Mouse (Mus musculus): ENCODE data around the gene Gatd1. TPM values are rescaled to one million over a fixed set of nuclear protein-coding genes. Genes with fewer than 3 reads are reported as not detected.
"Not testable (repeated sequence)": the region's sequence is repeated elsewhere in the genome, so short reads cannot be mapped to it uniquely, and the experiment has no call there.

Gatd1 gene
- polyA plus RNA-seq, 1 experiment: 36.7 TPM

GRCm38 (mm10) chr7:141454967-141455551, 41.1 kb upstream of the Gatd1 start, which contains the start of gene Pnpla2:
Gene Pnpla2, plus strand, starts transcription at chr7:141455198.
- Histone ChIP-seq H3K27ac (ENCODE audit: insufficient read depth, low read length) (no peak within 1 kb of the TSS), H3K9ac (ENCODE audit: low read depth, poor library complexity, severe bottlenecking) (peak within 1 kb of the TSS; percentile 59), H3K4me3 (ENCODE audit: low read depth, low read length) (peak within 1 kb of the TSS; percentile 88), H3K9me3 (replicated peaks; ENCODE audit: control insufficient read depth, insufficient read depth, low read length, poor library complexity, severe bottlenecking) (no peaks in the 10 kb centered on the region), H3K36me3 (ENCODE audit: control insufficient read depth, insufficient read depth, low read length, poor library complexity, severe bottlenecking) (peaks cover 20% of the 10 kb centered on the region), H3K27me3 (ENCODE audit: control insufficient read depth, insufficient read depth, low read length, poor library complexity, severe bottlenecking) (no peaks in the 10 kb centered on the region), H3K4me1 (ENCODE audit: control insufficient read depth, insufficient read depth, low read length) (no peaks in the 10 kb centered on the region)
- TF ChIP-seq EP300 (IDR thresholded peaks at IDR 0.05; ENCODE audit: insufficient read depth, low read depth, low read length): no peak
- TF ChIP-seq CTCF (IDR thresholded peaks at IDR 0.05; ENCODE audit: low read depth, low read length): no peak
- TF ChIP-seq POLR2A (IDR thresholded peaks at IDR 0.05; ENCODE audit: insufficient read depth, low read length): peak; percentile 99

- Histone ChIP-seq H3K27me3 (ENCODE audit: control insufficient read depth, insufficient read depth, low read length, poor library complexity, severe bottlenecking) (no peaks in the 10 kb centered on the region), H3K9me3 (replicated peaks; ENCODE audit: control insufficient read depth, insufficient read depth, low read length, poor library complexity, severe bottlenecking) (no peaks in the 10 kb centered on the region), H3K4me3 (ENCODE audit: low read depth, low read length) (no peak overlapping the region), H3K9ac (ENCODE audit: low read depth, poor library complexity, severe bottlenecking) (no peak overlapping the region), H3K36me3 (ENCODE audit: control insufficient read depth, insufficient read depth, low read length, poor library complexity, severe bottlenecking) (peaks cover 34% of the 10 kb centered on the region), H3K4me1 (ENCODE audit: control insufficient read depth, insufficient read depth, low read length) (peaks cover 1% of the 10 kb centered on the region), H3K27ac (ENCODE audit: insufficient read depth, low read length) (no peak overlapping the region)
- no peak for TF ChIP-seq EP300 (IDR thresholded peaks at IDR 0.05; ENCODE audit: insufficient read depth, low read depth, low read length)
- TF ChIP-seq CTCF (IDR thresholded peaks at IDR 0.05; ENCODE audit: low read depth, low read length): no peak
- TF ChIP-seq POLR2A (IDR thresholded peaks at IDR 0.05; ENCODE audit: insufficient read depth, low read length): no peak
Measured at GRCm38 (mm10) chr7:141453636-141454035, 39.7 kb upstream of the Gatd1 start.

GRCm38 (mm10) chr7:141451928-141452327, 38.0 kb upstream of the Gatd1 start:
- H3K4me1 ChIP-seq (ENCODE audit: control insufficient read depth, insufficient read depth, low read length): peaks cover 1% of the 10 kb centered on the region
- no peak overlapping the region for H3K27ac ChIP-seq (ENCODE audit: insufficient read depth, low read length)
- H3K9me3 ChIP-seq (replicated peaks; ENCODE audit: control insufficient read depth, insufficient read depth, low read length, poor library complexity, severe bottlenecking): no peaks in the 10 kb centered on the region
- no peak overlapping the region for H3K9ac ChIP-seq (ENCODE audit: low read depth, poor library complexity, severe bottlenecking)
- peaks cover 43% of the 10 kb centered on the region for H3K36me3 ChIP-seq (ENCODE audit: control insufficient read depth, insufficient read depth, low read length, poor library complexity, severe bottlenecking)
- H3K27me3 ChIP-seq (ENCODE audit: control insufficient read depth, insufficient read depth, low read length, poor library complexity, severe bottlenecking): no peaks in the 10 kb centered on the region
- H3K4me3 ChIP-seq (ENCODE audit: low read depth, low read length): no peak overlapping the region
- TF ChIP-seq CTCF (IDR thresholded peaks at IDR 0.05; ENCODE audit: low read depth, low read length): no peak
- no peak for TF ChIP-seq POLR2A (IDR thresholded peaks at IDR 0.05; ENCODE audit: insufficient read depth, low read length)
- no peak for TF ChIP-seq EP300 (IDR thresholded peaks at IDR 0.05; ENCODE audit: insufficient read depth, low read depth, low read length)

- peak within 1 kb of the TSS; percentile 96 for H3K4me3 ChIP-seq (ENCODE audit: low read depth, low read length)
- TF ChIP-seq POLR2A (IDR thresholded peaks at IDR 0.05; ENCODE audit: insufficient read depth, low read length): peak; percentile 73
- 0 out of 2 replicates have a peak, but pooled peaks have one; percentile 10 for TF ChIP-seq EP300 (IDR thresholded peaks at IDR 0.05; ENCODE audit: insufficient read depth, low read depth, low read length)
- no peak for TF ChIP-seq CTCF (IDR thresholded peaks at IDR 0.05; ENCODE audit: low read depth, low read length)
- peak within 1 kb of the TSS; percentile 89 for H3K9ac ChIP-seq (ENCODE audit: low read depth, poor library complexity, severe bottlenecking)
- H3K4me1 ChIP-seq (ENCODE audit: control insufficient read depth, insufficient read depth, low read length): peaks cover 1% of the 10 kb centered on the region
- H3K9me3 ChIP-seq (replicated peaks; ENCODE audit: control insufficient read depth, insufficient read depth, low read length, poor library complexity, severe bottlenecking): no peaks in the 10 kb centered on the region
- H3K36me3 ChIP-seq (ENCODE audit: control insufficient read depth, insufficient read depth, low read length, poor library complexity, severe bottlenecking): peaks cover 43% of the 10 kb centered on the region
- H3K27ac ChIP-seq (ENCODE audit: insufficient read depth, low read length): peak within 1 kb of the TSS; percentile 62
- no peaks in the 10 kb centered on the region for H3K27me3 ChIP-seq (ENCODE audit: control insufficient read depth, insufficient read depth, low read length, poor library complexity, severe bottlenecking)
Measured at GRCm38 (mm10) chr7:141447110-141447991, 33.4 kb upstream of the Gatd1 start, which contains the start of gene Rplp2. Gene Rplp2, plus strand, starts transcription at chr7:141447370.

- H3K9me3 ChIP-seq (replicated peaks; ENCODE audit: control insufficient read depth, insufficient read depth, low read length, poor library complexity, severe bottlenecking); H3K27me3 ChIP-seq (ENCODE audit: control insufficient read depth, insufficient read depth, low read length, poor library complexity, severe bottlenecking); H3K4me3 ChIP-seq (ENCODE audit: low read depth, low read length); H3K4me1 ChIP-seq (ENCODE audit: control insufficient read depth, insufficient read depth, low read length): not testable (repeated sequence)
- 0 out of 2 replicates have a peak overlapping the region, but pooled peaks have one; percentile 51 for H3K27ac ChIP-seq (ENCODE audit: insufficient read depth, low read length)
- peak overlapping the region; percentile 89 for H3K9ac ChIP-seq (ENCODE audit: low read depth, poor library complexity, severe bottlenecking)
- H3K36me3 ChIP-seq (ENCODE audit: control insufficient read depth, insufficient read depth, low read length, poor library complexity, severe bottlenecking): peaks cover 43% of the 10 kb centered on the region
Measured at GRCm38 (mm10) chr7:141446374-141446773, 32.4 kb upstream of the Gatd1 start.

GRCm38 (mm10) chr7:141443828-141444237, 29.9 kb upstream of the Gatd1 start, which contains the start of gene Pidd1:
Gene Pidd1, minus strand, starts transcription at chr7:141444025.
- peak within 1 kb of the TSS; percentile 90 for H3K9ac ChIP-seq (ENCODE audit: low read depth, poor library complexity, severe bottlenecking)
- TF ChIP-seq EP300 (IDR thresholded peaks at IDR 0.05; ENCODE audit: insufficient read depth, low read depth, low read length): no peak
- H3K27me3 ChIP-seq (ENCODE audit: control insufficient read depth, insufficient read depth, low read length, poor library complexity, severe bottlenecking): no peaks in the 10 kb centered on the region
- peak within 1 kb of the TSS; percentile 64 for H3K27ac ChIP-seq (ENCODE audit: insufficient read depth, low read length)
- H3K9me3 ChIP-seq (replicated peaks; ENCODE audit: control insufficient read depth, insufficient read depth, low read length, poor library complexity, severe bottlenecking): no peaks in the 10 kb centered on the region
- H3K4me3 ChIP-seq (ENCODE audit: low read depth, low read length): peak within 1 kb of the TSS; percentile 93
- no peaks in the 10 kb centered on the region for H3K4me1 ChIP-seq (ENCODE audit: control insufficient read depth, insufficient read depth, low read length)
- peaks cover 37% of the 10 kb centered on the region for H3K36me3 ChIP-seq (ENCODE audit: control insufficient read depth, insufficient read depth, low read length, poor library complexity, severe bottlenecking)
